Comparison of ENCODE assay signal across 24 mouse cellular contexts in genomic region chr6:97590230-97590629, GRCm38 (mm10). TPM values are rescaled to one million over a fixed set of nuclear protein-coding genes. Genes with fewer than 3 reads are reported as not detected.
DNase-seq lines count a peak whose midpoint lies in the region; ATAC-seq lines count a peak whose summit lies in the region.
"Had no signal": no experiment of that assay in that cellular context is flagged by ENCODE, and none has a peak within 500 bp of the region (broad histone marks: within the 10 kb centered on the region; RNA-seq: fewer than 3 reads in every experiment).

No protein-coding gene starts in this region.

- H3K4me1 ChIP-seq in neural tube, embryonic 12.5 days, result peaks cover 26% of the 10 kb centered on the region
- peaks cover 3% of the 10 kb centered on the region; the same call in 1 of the 2 replicates for H3K4me1 ChIP-seq in hindbrain, embryonic 16.5 days (ENCODE audit: control insufficient read depth, insufficient read depth, low read depth, low read length)
- H3K4me1 ChIP-seq in liver, embryonic 12.5 days, result no peaks in the 10 kb centered on the region
- H3K4me1 ChIP-seq: limb, embryonic 15.5 days had no signal

- no peak overlapping the region for H3K9ac ChIP-seq in neural tube, embryonic 12.5 days
- H3K9ac ChIP-seq in hindbrain, embryonic 16.5 days (ENCODE audit: low read depth, low read length), result no peak overlapping the region
- no peak overlapping the region for H3K9ac ChIP-seq in liver, embryonic 12.5 days
- H3K9ac ChIP-seq: embryonic facial prominence, embryonic 12.5 days; limb, embryonic 15.5 days had no signal

- DNase-seq in cerebellum, postnatal 10 days, result peak; percentile 56 to 65
- no peak for DNase-seq in cerebellum, adult 9-10 months
- DNase-seq in neural tube, embryonic 10.5 days (ENCODE audit: extremely low spot score, low spot score), result no peak
- DNase-seq in liver, result no peak
- DNase-seq in adrenal gland, postnatal 36 days, result no peak
- DNase-seq: adrenal gland, adult 2 months; cerebellum, adult 11 months; gastrocnemius, adult 2 months; heart, adult 11 months; kidney, adult 2 months; kidney, postnatal 36 days; lung, adult 18-20 months; lung, postnatal 4 days; right cerebral cortex, postnatal 25 days; thymus, postnatal 14 days had no signal

- H3K27me3 ChIP-seq in neural tube, embryonic 12.5 days (replicated peaks), result no peaks in the 10 kb centered on the region
- no peaks in the 10 kb centered on the region for H3K27me3 ChIP-seq in hindbrain, embryonic 16.5 days (replicated peaks; ENCODE audit: control insufficient read depth, insufficient read depth, low read length)
- no peaks in the 10 kb centered on the region for H3K27me3 ChIP-seq in liver, embryonic 12.5 days (replicated peaks)
- H3K27me3 ChIP-seq: embryonic facial prominence, embryonic 12.5 days; limb, embryonic 15.5 days had no signal

- no peaks in the 10 kb centered on the region for H3K9me3 ChIP-seq in neural tube, embryonic 12.5 days
- no peaks in the 10 kb centered on the region for H3K9me3 ChIP-seq in hindbrain, embryonic 16.5 days (ENCODE audit: control insufficient read depth, low read length)
- H3K9me3 ChIP-seq in liver, embryonic 12.5 days (replicated peaks), result no peaks in the 10 kb centered on the region
- H3K9me3 ChIP-seq: embryonic facial prominence, embryonic 12.5 days; limb, embryonic 15.5 days; midbrain, embryonic 10.5 days had no signal

- 41% methylated on average over 5 of the region's 5 CpGs for WGBS in neural tube, embryonic 12.5 days
- WGBS in hindbrain, embryonic 16.5 days, result 38% methylated on average over 5 of the region's 5 CpGs
- WGBS in liver, embryonic 12.5 days (ENCODE audit: insufficient replicate concordance), result 69% methylated on average over 5 of the region's 5 CpGs

- peak; percentile 43; the same call in 1 of the 2 replicates for ATAC-seq in neural tube, embryonic 12.5 days (ENCODE audit: low FRiP score, low read depth)
- ATAC-seq in hindbrain, embryonic 16.5 days, result peak; percentile 44; the same call in 1 of the 2 replicates
- no peak for ATAC-seq in liver, embryonic 12.5 days
- ATAC-seq: CD4-positive, CD25-positive, alpha-beta regulatory T cell, adult 4 months had no signal

- no peak overlapping the region for H3K4me2 ChIP-seq in neural tube, embryonic 12.5 days (replicated peaks)
- no peak overlapping the region for H3K4me2 ChIP-seq in hindbrain, embryonic 16.5 days (ENCODE audit: low read length)
- H3K4me2 ChIP-seq in liver, embryonic 12.5 days, result no peak overlapping the region
- H3K4me2 ChIP-seq: embryonic facial prominence, embryonic 12.5 days; limb, embryonic 15.5 days had no signal

- H3K4me3 ChIP-seq in neural tube, embryonic 12.5 days, result no peak overlapping the region
- no peak overlapping the region for H3K4me3 ChIP-seq in hindbrain, embryonic 16.5 days (ENCODE audit: low read length)
- H3K4me3 ChIP-seq in liver, embryonic 12.5 days, result no peak overlapping the region
- H3K4me3 ChIP-seq: embryonic facial prominence, embryonic 12.5 days; gastrocnemius, adult 2 months; limb, embryonic 15.5 days; midbrain, embryonic 10.5 days; myocyte had no signal

- no peak overlapping the region for H3K27ac ChIP-seq in neural tube, embryonic 12.5 days
- H3K27ac ChIP-seq in hindbrain, embryonic 16.5 days (ENCODE audit: low read depth, low read length), result no peak overlapping the region
- H3K27ac ChIP-seq in liver, embryonic 12.5 days, result no peak overlapping the region
- H3K27ac ChIP-seq: embryonic facial prominence, embryonic 12.5 days; gastrocnemius, adult 2 months; limb, embryonic 15.5 days; midbrain, embryonic 10.5 days had no signal

- H3K36me3 ChIP-seq in neural tube, embryonic 12.5 days, result no peaks in the 10 kb centered on the region
- H3K36me3 ChIP-seq in hindbrain, embryonic 16.5 days (ENCODE audit: control insufficient read depth, insufficient read depth, low read length), result no peaks in the 10 kb centered on the region
- no peaks in the 10 kb centered on the region for H3K36me3 ChIP-seq in liver, embryonic 12.5 days
- H3K36me3 ChIP-seq: embryonic facial prominence, embryonic 12.5 days; G1E; limb, embryonic 15.5 days had no signal

RNA-seq across cellular contexts. Expression of gene Frmd4b, which starts 27.1 kb away (rescaled TPM):
- 46.3 and 46.7 TPM in 2 replicates for polyA plus RNA-seq in neural tube, embryonic 12.5 days (2016; fragmentation: Nextera tagmentation; extraction: Ambion mirVana)
- 15.8 and 22.2 TPM in 2 replicates for polyA plus RNA-seq in hindbrain, embryonic 16.5 days (2015; fragmentation: Nextera tagmentation; extraction: Ambion mirVana)
- 7.7 and 8.5 TPM in 2 replicates for polyA plus RNA-seq in liver, embryonic 12.5 days (2016; fragmentation: Nextera tagmentation; extraction: Ambion mirVana)
- 10 to 100 TPM; 18.3 to 22.1 TPM for total RNA-seq in adrenal gland, postnatal 36 days (2021)
- polyA plus RNA-seq: G1E had no signal

Comparison
In these comparisons a context has a peak if more than half of its experiments do, and no peak if none do; other contexts are left out.
1. DNase-seq: peak in cerebellum, postnatal 10 days (2 of 2); none in cerebellum, adult 9-10 months (single experiment), neural tube, embryonic 10.5 days (single experiment), liver (single experiment) and adrenal gland, postnatal 36 days (0 of 2).